ENCODE assay signal across 7 mouse cellular contexts in the genomic region with DNA sequence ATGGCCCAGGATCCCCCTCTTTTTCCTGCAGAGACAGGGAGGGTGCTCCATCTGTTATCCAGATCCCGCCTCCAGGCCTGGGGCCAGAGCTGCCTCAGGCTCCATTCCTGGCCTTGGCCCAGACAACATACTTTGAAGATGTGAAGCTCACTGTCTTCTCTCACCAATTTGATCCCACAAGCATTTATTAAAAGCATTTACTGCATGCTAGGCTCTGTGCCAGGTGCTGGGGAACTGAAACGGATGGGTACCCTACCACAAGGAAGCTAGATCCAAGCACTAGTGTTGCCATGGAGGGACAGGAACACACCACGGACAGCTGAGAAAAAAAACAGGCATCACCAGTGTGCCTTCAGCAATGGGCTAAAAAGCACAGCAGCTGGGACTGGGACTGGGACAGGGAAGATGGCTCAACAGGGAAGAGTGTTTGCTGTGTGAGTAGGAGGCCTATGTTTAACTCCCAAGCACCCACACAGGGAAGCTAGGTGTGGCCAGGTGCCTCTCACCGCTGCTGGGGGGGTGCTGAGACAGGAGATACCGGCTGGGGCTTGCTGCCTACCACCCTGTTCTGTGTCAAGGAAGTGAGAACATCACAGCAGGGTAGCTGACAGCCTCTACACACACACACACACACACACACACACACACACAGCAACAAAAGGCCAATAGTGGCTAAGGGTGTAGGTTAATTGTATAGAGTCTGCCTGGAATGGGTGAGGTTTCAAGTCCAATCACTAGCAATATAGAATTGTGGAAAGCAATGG. TPM values are rescaled to one million over a fixed set of nuclear protein-coding genes. Genes with fewer than 3 reads are reported as not detected.
DNase-seq lines count a peak whose midpoint lies in the region; ATAC-seq lines count a peak whose summit lies in the region.

No protein-coding gene starts in this region.

- H3K9ac ChIP-seq in heart, embryonic 11.5 days (ENCODE audit: low read depth, low read length), result no peak overlapping the region

- no peak overlapping the region for H3K4me2 ChIP-seq in heart, embryonic 11.5 days

- 0 out of 2 replicates have a peak, but pooled peaks have one; percentile 17 for ATAC-seq in heart, embryonic 11.5 days (replicated peaks; ENCODE audit: insufficient number of reproducible peaks, low FRiP score, low TSS enrichment)

- no peaks in the 10 kb centered on the region for H3K9me3 ChIP-seq in heart, embryonic 11.5 days (replicated peaks; ENCODE audit: control insufficient read depth, low read length)

- no peak overlapping the region for H3K4me3 ChIP-seq in heart, embryonic 11.5 days (ENCODE audit: low read depth, low read length)

- 42% methylated on average over 5 of the region's 5 CpGs for WGBS in heart, embryonic 11.5 days (ENCODE audit: insufficient replicate concordance)

- peak; percentile 36 for DNase-seq in urinary bladder, postnatal 25 days (ENCODE audit: low spot score)
- DNase-seq in urinary bladder, adult 2 months (ENCODE audit: low spot score), result no peak
- DNase-seq in cerebellum, postnatal 36 days, result peak; percentile 81 to 82
- DNase-seq in kidney, postnatal 14 days, result peak; percentile 66
- DNase-seq in lung, postnatal 14 days, result peak; percentile 45
- DNase-seq in thymus, postnatal 14 days, result peak; percentile 46

- H3K27me3 ChIP-seq in heart, embryonic 11.5 days (ENCODE audit: control insufficient read depth, insufficient read depth, low read length), result no peaks in the 10 kb centered on the region

- no peaks in the 10 kb centered on the region for H3K36me3 ChIP-seq in heart, embryonic 11.5 days (ENCODE audit: control insufficient read depth, insufficient read depth, low read length)

- peaks cover 36% of the 10 kb centered on the region for H3K4me1 ChIP-seq in heart, embryonic 11.5 days (ENCODE audit: control insufficient read depth, insufficient read depth, low read length)

- H3K27ac ChIP-seq in heart, embryonic 11.5 days (ENCODE audit: low read depth, low read length), result peak overlapping the region; percentile 50

RNA-seq across cellular contexts. Expression of a gene that starts 30.7 kb away (rescaled TPM):
- 9.4 and 14.4 TPM in 2 replicates for polyA plus RNA-seq in urinary bladder, adult 2 months (2012; rRNA removed)
- 25.0 and 30.3 TPM in 2 replicates for polyA plus RNA-seq in heart, embryonic 11.5 days (2014; fragmentation: Nextera tagmentation; extraction: Ambion mirVana)
